Mouse (Mus musculus) heart, embryonic 12.5 days (tissue): ENCODE measurements at regions not wholly inside any gene's neighbourhood (a gene's known extent, or its start where the extent isn't known, plus 50 kb on each side); places are given as distances from the start of the nearest gene placed in this dataset.

Source experiments
- ATAC-seq: fragments of 200-750 bp; cut with Nextera tagmentation; 2 replicates; pipeline ENCODE4 v1.8.0; 2017; ENCODE audit warnings: moderate TSS enrichment, moderate library complexity; ENCODE audit not compliant: insufficient number of reproducible peaks, low FRiP score
- H3K27ac ChIP-seq: fragments of 300-500 bp; sonication (generic); 2 replicates; pipeline ENCODE4 v1.5.1; 2016; ENCODE audit warnings: mild to moderate bottlenecking, moderate library complexity; ENCODE audit not compliant: poor library complexity, severe bottlenecking
- H3K27me3 ChIP-seq: fragments of 300-500 bp; sonication (generic); replicated peaks from 2 replicates; pipeline ENCODE4 v1.6.1; 2016; ENCODE audit warnings: mild to moderate bottlenecking, moderate library complexity
- H3K36me3 ChIP-seq: fragments of 300-500 bp; sonication (generic); 2 replicates; pipeline ENCODE4 v1.6.1; 2016; ENCODE audit warnings: mild to moderate bottlenecking, moderate library complexity
- H3K4me1 ChIP-seq: fragments of 300-500 bp; sonication (generic); replicated peaks from 2 replicates; pipeline ENCODE4 v1.6.1; 2016; ENCODE audit warnings: mild to moderate bottlenecking
- H3K4me2 ChIP-seq: fragments of 300-500 bp; sonication (generic); 2 replicates; pipeline ENCODE4 v1.6.1; 2016; ENCODE audit warnings: mild to moderate bottlenecking, moderate library complexity
- H3K4me3 ChIP-seq: fragments of 300-500 bp; sonication (generic); 2 replicates; pipeline ENCODE4 v1.5.1; 2016; ENCODE audit warnings: mild to moderate bottlenecking
- H3K9ac ChIP-seq: fragments of 300-500 bp; sonication (generic); 2 replicates; pipeline ENCODE4 v1.6.1; 2016; ENCODE audit warnings: mild to moderate bottlenecking, moderate library complexity
- H3K9me3 ChIP-seq: fragments of 300-500 bp; sonication (generic); replicated peaks from 2 replicates; pipeline ENCODE4 v1.6.1; 2016; ENCODE audit warnings: mild to moderate bottlenecking, moderate library complexity
- WGBS: fragments of 180-500 bp; shearing (Covaris S2); methylation state at CpG from one replicate; pipeline ENCODE4 v1.1.7; 2016; 5-methylcytosine and 5-hydroxymethylcytosine counted together

DNA sequence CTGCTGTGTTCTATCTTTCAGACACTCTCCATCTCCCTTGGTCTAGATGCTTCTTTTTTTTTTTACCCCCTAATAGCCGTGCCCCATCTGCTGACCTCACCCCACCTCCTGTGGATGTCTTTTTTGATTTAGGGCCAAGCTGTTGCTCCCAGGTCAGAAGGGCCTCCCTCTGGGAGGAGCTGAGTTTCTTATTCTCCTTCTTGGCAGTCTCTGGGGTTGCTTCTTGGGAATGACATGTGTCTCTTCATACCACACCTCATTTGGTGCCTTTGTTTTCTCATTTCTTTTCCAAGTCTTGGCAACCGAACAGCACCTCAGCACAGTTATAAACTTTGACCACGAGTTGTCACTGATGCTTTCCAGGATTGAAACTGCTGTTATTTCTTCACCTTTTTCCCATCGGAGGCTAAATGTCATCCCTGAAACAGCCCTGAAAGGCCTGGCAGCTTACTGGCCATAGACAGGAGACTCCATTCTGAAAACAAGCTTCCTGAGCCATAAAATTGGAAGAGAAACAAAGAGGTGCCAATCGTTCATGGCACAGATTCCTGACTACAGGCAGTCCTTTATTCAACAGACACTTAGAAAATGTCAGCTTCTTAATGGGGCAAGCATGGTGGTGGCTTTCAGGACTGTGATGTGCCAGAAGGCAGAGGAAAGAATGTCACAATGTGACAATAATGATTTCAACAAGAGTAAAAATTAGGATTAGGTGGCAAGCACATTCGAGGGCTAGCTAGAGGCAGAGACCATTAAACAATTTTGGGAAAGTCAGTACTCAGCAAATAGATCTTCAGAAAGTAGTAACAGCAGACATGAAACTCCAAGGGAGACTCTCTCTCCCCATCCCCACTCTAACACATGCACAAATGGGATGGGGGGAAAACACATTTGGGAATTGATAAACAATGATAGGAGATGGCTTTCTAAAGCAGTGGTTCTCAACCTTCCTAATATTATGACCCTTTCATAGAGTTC is 197.1 kb upstream of the Arrdc4 start:
- H3K4me1 ChIP-seq = no peaks in the 10 kb centered on the region
- H3K4me2 ChIP-seq = no peak overlapping the region
- 60% methylated on average over 6 of the region's 6 CpGs for WGBS
- no peak overlapping the region for H3K27ac ChIP-seq
- H3K9me3 ChIP-seq = no peaks in the 10 kb centered on the region
- H3K9ac ChIP-seq = no peak overlapping the region
- no peak for ATAC-seq
- H3K4me3 ChIP-seq = no peak overlapping the region
- H3K27me3 ChIP-seq = no peaks in the 10 kb centered on the region
- H3K36me3 ChIP-seq = no peaks in the 10 kb centered on the region

DNA sequence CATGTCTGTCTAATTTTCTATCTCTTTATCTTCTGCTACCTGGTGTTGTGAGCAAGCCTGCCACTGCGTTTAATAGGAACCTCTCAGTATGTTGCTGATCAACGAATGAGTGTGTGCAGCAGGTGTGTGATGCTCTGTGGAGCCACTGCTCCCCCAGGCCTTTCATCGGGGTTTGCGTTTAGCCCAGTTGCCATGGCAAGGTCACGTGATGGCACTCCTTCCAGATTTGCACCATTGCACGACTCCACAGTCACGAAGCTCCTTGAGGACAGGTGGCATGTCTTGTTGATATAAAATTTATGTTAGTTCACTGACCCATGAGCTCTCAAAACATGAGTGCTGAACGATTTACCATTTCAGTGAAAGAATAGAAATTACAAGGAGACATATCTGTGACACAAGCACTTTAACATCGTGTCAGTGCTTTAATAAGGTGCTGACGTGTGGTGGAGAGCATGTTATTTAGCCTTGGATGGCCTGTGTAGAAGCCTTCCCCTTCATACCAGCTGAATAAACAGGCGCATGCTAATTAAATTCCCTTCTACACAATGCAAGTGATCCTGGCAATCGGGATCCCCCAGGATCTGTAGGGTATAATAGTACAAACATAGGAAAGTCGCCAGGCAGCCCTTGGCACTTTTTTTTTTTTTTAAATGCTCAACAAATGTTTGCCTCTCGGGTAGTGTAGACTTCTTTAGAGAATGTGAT is 181.7 kb upstream of the Arrdc4 start:
- WGBS = 76% methylated on average over 14 of the region's 14 CpGs
- no peak for ATAC-seq
- Histone ChIP-seq H3K27ac (no peak overlapping the region), H3K4me1 (no peaks in the 10 kb centered on the region), H3K4me3 (no peak overlapping the region), H3K9ac (no peak overlapping the region), H3K4me2 (no peak overlapping the region), H3K9me3 (no peaks in the 10 kb centered on the region), H3K27me3 (no peaks in the 10 kb centered on the region), H3K36me3 (no peaks in the 10 kb centered on the region)

DNA sequence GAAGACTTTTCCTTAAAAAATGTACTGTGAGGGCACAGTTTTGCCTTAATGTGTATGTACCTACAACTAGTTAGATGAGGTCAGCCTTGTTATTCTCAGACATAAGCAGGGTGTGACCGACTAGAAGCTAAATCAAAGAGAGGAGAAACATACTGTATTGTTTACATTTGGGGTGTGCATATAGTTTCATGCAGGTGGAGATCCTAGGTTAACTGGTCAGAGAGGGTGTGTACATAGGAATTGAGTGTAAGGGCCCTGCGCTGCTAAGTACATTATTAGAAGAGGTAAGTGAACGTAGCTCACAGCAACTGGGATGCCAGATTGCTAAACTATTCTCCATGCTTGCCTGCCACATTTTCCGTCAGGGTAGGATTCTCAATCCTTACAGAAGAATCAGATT is 180.6 kb upstream of the Arrdc4 start:
- ATAC-seq = no peak
- Histone ChIP-seq H3K4me3 (no peak overlapping the region), H3K4me1 (no peaks in the 10 kb centered on the region), H3K27ac (no peak overlapping the region), H3K9ac (no peak overlapping the region), H3K9me3 (no peaks in the 10 kb centered on the region), H3K27me3 (no peaks in the 10 kb centered on the region), H3K4me2 (no peak overlapping the region), H3K36me3 (no peaks in the 10 kb centered on the region)
- 78% methylated on average over 4 of the region's 4 CpGs for WGBS

DNA sequence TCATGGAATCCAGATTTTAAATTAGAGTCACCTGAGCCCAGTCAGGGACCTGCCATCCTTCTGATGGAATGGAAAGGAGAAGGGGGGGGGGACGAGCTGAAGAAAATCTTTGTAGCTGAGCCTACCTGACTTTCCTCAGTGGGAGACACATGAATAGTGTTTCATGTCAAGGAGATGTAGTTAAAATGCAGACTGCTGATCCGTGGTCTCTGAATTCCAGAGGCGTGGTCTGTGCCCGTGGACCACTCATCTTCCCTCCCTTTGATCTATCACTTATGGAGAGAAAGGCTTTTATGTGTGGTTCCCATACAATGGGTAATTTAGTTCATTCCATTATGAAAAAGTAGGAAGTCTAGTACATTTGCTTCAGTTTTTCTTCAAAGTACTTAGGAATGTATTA is 176.6 kb upstream of the Arrdc4 start:
- no peak overlapping the region for H3K4me2 ChIP-seq
- no peak for ATAC-seq
- H3K36me3 ChIP-seq = no peaks in the 10 kb centered on the region
- no peaks in the 10 kb centered on the region for H3K9me3 ChIP-seq
- no peaks in the 10 kb centered on the region for H3K27me3 ChIP-seq
- H3K4me3 ChIP-seq = no peak overlapping the region
- H3K4me1 ChIP-seq = no peaks in the 10 kb centered on the region
- 66% methylated on average over 4 of the region's 4 CpGs for WGBS
- H3K27ac ChIP-seq = no peak overlapping the region
- no peak overlapping the region for H3K9ac ChIP-seq

DNA sequence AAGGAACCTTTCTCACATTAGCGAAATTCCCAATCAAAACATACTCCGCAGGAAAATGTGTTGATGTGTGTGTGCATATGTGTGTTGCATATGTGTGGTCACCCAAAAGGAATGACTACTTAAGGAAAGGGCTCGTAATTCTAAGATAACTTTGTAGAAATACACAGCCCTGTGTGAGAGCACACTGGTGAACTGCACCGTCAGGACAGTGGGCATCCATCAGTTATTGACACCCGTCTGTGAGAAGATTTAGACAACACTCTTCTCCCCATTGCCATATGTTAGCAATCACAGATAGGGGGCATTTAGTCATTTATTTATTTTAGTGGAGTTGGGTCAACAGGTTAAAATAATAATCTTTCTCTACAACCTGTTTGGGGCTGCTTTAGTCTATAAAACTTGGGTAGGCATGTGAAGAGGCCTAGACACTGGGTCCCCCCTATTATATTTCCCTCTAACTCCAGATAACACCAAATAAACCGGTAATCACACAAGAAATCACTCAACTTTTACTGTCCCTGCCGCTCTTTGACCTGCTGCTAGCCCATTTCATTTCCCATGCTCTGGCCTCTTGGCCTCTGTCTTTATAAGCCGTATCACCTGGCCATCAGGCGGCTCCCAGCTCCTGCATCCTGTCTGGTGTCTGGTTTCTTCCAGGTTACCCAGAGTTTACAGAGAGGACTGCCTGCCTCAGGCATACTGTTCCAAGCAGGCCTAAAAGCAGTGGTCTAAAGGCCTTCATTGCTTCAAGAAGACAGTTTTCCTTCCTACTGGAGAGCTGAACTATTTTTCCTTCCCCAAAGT is 169.8 kb upstream of the Arrdc4 start:
- H3K9me3 ChIP-seq = no peaks in the 10 kb centered on the region
- H3K9ac ChIP-seq = no peak overlapping the region
- H3K4me1 ChIP-seq = 0 out of 2 replicates have a peak, but pooled peaks cover 3% of the 10 kb centered on the region
- H3K27me3 ChIP-seq = no peaks in the 10 kb centered on the region
- no peak for ATAC-seq
- no peaks in the 10 kb centered on the region for H3K36me3 ChIP-seq
- WGBS = 66% methylated on average over 9 of the region's 9 CpGs
- no peak overlapping the region for H3K4me2 ChIP-seq
- no peak overlapping the region for H3K27ac ChIP-seq
- H3K4me3 ChIP-seq = no peak overlapping the region

DNA sequence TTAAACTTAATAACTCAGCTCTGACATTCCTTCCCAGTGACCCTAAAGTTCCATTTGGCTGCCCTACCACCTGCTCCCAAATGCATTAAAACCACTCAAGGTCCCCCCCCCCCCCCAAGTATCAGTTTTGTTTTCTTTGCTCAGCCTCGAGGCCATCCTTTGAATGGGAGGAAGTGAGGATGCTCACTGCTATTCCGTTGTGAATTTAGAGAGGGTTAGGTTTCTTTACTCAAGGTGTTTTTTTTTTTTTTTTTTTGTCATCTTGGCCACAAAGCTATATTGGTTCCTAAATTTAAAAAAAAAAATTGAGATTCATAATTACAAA is 168.8 kb upstream of the Arrdc4 start:
- Histone ChIP-seq H3K9me3 (no peaks in the 10 kb centered on the region), H3K4me1 (0 out of 2 replicates have a peak, but pooled peaks cover 3% of the 10 kb centered on the region), H3K4me3 (no peak overlapping the region), H3K36me3 (no peaks in the 10 kb centered on the region), H3K4me2 (peak overlapping the region; percentile 54), H3K27ac (no peak overlapping the region), H3K27me3 (no peaks in the 10 kb centered on the region), H3K9ac (no peak overlapping the region)
- no peak for ATAC-seq
- 13% methylated on average over 2 of the region's 2 CpGs for WGBS

DNA sequence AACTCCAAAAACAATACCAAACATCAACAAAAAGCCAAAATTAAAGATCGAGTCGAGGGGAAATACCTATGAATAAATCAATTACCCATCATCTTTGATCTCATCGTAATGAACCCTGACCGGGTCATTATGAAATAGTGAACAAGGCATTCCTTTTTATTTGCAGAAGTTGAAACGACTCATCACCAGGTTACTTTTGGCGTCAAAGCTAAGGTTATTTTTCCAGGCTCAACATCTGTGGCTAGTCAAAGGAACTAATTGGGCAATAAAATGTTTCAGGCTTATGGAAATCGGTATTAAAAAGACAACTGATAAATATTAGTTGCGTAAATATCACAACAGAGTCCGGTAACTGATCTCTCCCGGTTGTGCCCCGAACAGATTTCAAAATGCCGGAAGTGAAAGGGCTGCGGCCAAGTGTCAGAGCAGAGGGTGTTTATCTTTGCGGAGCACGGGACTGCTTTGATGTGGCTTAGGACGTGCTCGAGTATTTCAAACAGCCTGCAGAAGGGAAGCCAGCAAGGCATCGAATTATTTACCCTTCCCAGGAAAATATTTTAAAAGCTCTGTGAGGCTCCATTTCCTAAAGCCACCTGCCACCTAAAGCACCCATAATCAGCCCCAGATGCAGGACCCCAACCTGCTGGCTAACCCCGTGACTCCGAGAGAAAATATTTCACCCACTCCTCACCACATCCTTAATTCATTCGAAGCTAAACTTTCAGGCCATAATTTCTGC is 168.3 kb upstream of the Arrdc4 start:
- Histone ChIP-seq H3K4me1 (0 out of 2 replicates have a peak, but pooled peaks cover 3% of the 10 kb centered on the region), H3K27me3 (no peaks in the 10 kb centered on the region), H3K27ac (no peak overlapping the region), H3K9me3 (no peaks in the 10 kb centered on the region), H3K4me2 (peak overlapping the region; percentile 54), H3K9ac (no peak overlapping the region), H3K36me3 (no peaks in the 10 kb centered on the region), H3K4me3 (peak overlapping the region; percentile 10; the same call in 1 of the 2 replicates)
- WGBS = 37% methylated on average over 21 of the region's 21 CpGs
- no peak for ATAC-seq

DNA sequence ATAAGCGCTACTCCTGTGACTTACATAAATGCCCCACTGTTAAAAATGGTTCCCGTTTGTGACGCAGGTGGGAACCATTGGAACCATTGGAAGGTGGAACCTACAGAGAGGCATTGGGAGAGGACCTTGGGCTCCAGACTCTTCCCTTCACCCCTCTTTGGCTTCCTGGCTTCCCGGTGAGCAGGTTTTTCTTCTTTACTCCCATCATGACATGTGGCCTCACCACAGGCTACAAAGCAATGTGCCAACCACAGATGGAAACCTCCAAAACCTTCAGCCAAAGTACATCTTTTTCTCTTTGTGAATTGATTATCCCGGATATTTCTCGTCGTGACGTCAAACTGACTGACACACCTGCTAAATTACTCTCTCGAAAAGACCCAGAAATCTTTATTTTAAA is 166.9 kb upstream of the Arrdc4 start:
- no peak overlapping the region for H3K4me3 ChIP-seq
- WGBS = 88% methylated on average over 9 of the region's 9 CpGs

DNA sequence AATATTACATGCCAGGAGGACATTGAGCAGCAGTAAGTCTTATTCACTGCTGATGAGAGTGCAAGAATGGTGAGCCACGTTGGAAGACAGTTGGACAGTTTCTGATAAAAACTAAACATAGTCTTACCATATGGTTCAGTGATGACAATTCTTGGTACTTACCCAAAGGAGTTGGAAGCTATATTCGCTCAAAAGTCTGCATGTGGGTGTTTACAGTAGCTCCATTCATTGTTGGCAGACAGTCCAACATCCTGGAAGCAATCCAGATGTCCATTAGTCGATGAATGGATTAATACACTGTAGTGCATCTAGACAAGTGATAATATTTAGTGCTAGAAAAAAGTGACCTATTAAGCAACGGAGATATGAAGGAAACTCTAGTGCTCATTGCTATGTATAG is 165.3 kb upstream of the Arrdc4 start:
- Histone ChIP-seq H3K36me3 (no peaks in the 10 kb centered on the region), H3K9ac (no peak overlapping the region), H3K27me3 (no peaks in the 10 kb centered on the region), H3K4me2 (no peak overlapping the region), H3K9me3 (no peaks in the 10 kb centered on the region), H3K27ac (no peak overlapping the region), H3K4me1 (0 out of 2 replicates have a peak, but pooled peaks cover 3% of the 10 kb centered on the region), H3K4me3 (no peak overlapping the region)
- WGBS = 50% methylated on average over 4 of the region's 4 CpGs
- no peak for ATAC-seq

More for the DNA sequence above, 166.9 kb upstream of the Arrdc4 start:
- Histone ChIP-seq H3K27me3 (no peaks in the 10 kb centered on the region), H3K4me2 (no peak overlapping the region), H3K36me3 (no peaks in the 10 kb centered on the region), H3K4me1 (0 out of 2 replicates have a peak, but pooled peaks cover 3% of the 10 kb centered on the region), H3K9me3 (no peaks in the 10 kb centered on the region), H3K9ac (no peak overlapping the region), H3K27ac (no peak overlapping the region)
- ATAC-seq = no peak

DNA sequence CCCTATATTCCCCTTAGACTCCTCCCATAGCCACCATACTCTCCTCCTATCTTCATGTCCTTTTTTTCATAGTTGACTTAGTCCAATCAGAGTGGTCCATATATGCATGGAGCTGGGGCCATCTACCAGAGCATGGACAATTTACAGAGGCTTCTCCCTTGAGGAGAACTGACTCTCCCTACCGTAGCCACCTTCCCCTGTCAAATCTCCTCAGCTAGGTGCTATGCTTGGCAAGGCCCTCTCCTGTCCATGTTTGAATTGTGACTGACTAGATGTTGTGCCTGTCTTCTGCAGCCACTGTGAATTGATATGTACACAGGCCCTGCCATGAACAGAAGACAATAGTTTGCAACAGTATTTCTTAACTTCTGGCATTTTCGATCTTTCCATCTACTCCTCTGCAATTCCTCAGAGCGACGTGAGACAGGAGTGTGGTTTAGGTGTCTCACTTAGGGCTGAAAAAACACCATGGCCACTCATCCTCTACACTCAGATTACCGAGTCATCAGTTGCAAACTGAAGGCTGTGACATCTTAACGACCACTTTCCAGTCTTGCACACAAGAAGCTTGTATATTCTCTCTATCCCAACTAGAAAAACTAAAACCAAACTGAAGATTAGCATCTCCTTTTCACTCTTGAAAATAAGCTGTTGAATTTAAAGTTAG is 163.1 kb upstream of the Arrdc4 start:
- Histone ChIP-seq H3K9ac (no peak overlapping the region), H3K27me3 (no peaks in the 10 kb centered on the region), H3K36me3 (no peaks in the 10 kb centered on the region), H3K9me3 (no peaks in the 10 kb centered on the region), H3K4me2 (no peak overlapping the region), H3K4me3 (no peak overlapping the region), H3K4me1 (no peaks in the 10 kb centered on the region), H3K27ac (no peak overlapping the region)
- WGBS = 71% methylated on average over 6 of the region's 6 CpGs
- no peak for ATAC-seq
